Mouse (Mus musculus) lung, adult 2 months (tissue): Measurements from ENCODE around the gene Lax1. TPM values are rescaled to one million over a fixed set of nuclear protein-coding genes. Genes with fewer than 3 reads are reported as not detected.
"Not testable (repeated sequence)": the region's sequence is repeated elsewhere in the genome, so short reads cannot be mapped to it uniquely, and the experiment has no call there.

ENCODE experiments used
- DNase-seq: peaks from one replicate; pipeline ENCODE4 v3.0.0; 2022
- H3K4me1 ChIP-seq: fragments of 200-500 bp; 2 replicates; pipeline ENCODE4 v1.6.1; 2011; ENCODE audit warnings: low read length; ENCODE audit not compliant: control insufficient read depth, insufficient read depth
- H3K4me3 ChIP-seq: fragments of 200-500 bp; replicated peaks from 2 replicates; pipeline ENCODE3; 2011; ENCODE audit warnings: low read depth, mild to moderate bottlenecking, control low read depth, low read length; ENCODE audit errors: extremely low read depth
- CTCF ChIP-seq: fragments of 200-500 bp; IDR thresholded peaks from 2 replicates; pipeline ENCODE4 v1.5.1; 2011; ENCODE audit warnings: mild to moderate bottlenecking, low read length, control low read depth; ENCODE audit not compliant: insufficient read depth
- POLR2A ChIP-seq: fragments of 200-500 bp; IDR thresholded peaks from 2 replicates; pipeline ENCODE4 v1.6.1; 2011; ENCODE audit warnings: low read depth, mild to moderate bottlenecking, control low read depth, low read length, borderline replicate concordance; ENCODE audit errors: extremely low read depth
- WGBS: fragments of 180-500 bp; shearing (Covaris S2); methylation state at CpG from one replicate; pipeline ENCODE4 v1.1.7; 2018; 5-methylcytosine and 5-hydroxymethylcytosine counted together
- polyA plus RNA-seq: library from polyadenylated mRNA; depleted of rRNA; stranded (reverse); fragments of >200 nt; gene quantifications from 2 replicates; pipeline ENCODE4 v1.2.3, GENCODE M21; 2012

The Lax1 gene
- polyA plus RNA-seq, 1 experiment, result 2.5 TPM

DNA sequence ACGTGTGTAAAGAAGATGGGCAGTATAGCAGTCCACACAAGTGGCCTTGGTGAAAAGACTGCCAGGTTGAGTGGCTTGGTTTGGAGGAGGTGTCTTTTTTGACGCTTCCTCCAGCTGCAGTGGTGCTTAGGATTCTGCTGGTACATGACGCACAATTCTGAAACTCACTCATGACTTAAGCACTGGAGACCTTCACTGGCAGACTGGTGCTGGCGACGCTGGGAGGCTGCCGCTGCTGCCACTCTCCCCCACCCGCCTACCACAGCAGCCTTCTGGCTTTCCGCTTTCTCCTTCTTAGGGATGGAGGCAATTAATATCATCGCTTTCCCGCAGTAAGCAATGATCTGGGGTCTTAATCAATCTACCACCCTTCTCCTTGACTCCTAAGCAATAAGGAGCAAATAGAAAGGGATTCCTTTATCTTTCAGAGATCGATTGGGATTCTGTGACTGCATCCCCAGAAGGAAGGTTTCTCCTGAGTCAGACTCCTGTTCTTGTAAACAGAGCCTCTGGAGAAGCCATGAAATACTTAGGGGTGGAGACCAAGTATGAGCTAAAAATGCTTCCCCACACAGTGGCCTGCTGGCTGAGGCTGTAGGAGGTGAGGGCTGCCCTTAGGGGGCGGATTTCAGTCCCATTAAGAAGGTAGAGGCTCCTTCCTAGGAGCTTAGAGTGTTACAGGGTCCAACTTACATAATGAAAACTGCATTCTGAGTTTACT is 22.5 kb upstream of the Lax1 start:
- WGBS, result 77% methylated on average over 12 of the region's 12 CpGs
- Histone ChIP-seq H3K4me3 (no peak overlapping the region), H3K4me1 (no peaks in the 10 kb centered on the region)
- DNase-seq, result no peak
- TF ChIP-seq CTCF (no peak), POLR2A (no peak)

DNA sequence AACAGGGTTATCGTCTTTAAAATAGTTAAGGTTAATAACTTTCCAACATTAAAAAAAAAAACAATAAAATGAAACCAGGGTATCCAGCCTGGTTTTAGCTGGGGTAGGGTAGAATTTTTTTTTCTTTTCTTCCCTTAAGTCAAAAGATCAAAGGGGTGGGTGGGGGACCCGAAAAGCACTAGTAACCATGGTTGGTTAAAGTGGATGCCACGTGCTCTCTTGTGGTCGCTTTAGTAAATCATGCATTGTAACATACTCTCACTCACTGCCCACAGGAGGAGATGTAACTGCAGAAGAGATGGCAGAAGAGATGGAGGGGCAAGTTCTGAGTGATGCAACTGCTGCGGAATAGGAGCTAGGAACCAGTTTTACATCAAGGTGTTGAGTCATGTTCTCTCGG is 21.5 kb upstream of the Lax1 start:
- TF ChIP-seq POLR2A (no peak), CTCF (no peak)
- DNase-seq, result no peak
- H3K4me1 ChIP-seq, result no peaks in the 10 kb centered on the region
- no peak overlapping the region for H3K4me3 ChIP-seq
- 60% methylated on average over 6 of the region's 6 CpGs for WGBS

DNA sequence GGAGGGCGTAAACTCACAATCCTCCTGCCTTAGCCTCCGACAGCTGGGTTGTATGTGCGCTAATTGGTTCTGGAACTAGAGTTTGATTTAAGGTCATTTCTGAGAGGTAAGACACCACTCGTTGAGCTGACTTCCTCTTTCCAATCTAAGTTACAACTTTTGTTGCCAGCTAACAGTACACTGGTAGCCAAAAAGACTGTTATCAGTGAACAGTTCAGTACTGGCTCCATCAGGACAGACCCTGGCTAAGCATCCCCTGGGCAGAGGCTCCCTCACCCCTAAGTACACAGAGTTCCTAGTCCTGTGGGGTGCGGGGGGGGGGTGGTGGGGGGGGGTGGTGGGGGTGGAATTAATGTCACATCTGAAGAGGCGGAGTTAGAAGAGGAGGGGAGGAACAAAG is 21.0 kb upstream of the Lax1 start:
- WGBS, result 63% methylated on average over 6 of the region's 6 CpGs
- no peak overlapping the region for H3K4me3 ChIP-seq
- TF ChIP-seq POLR2A (no peak), CTCF (no peak)
- no peaks in the 10 kb centered on the region for H3K4me1 ChIP-seq
- DNase-seq, result no peak

DNA sequence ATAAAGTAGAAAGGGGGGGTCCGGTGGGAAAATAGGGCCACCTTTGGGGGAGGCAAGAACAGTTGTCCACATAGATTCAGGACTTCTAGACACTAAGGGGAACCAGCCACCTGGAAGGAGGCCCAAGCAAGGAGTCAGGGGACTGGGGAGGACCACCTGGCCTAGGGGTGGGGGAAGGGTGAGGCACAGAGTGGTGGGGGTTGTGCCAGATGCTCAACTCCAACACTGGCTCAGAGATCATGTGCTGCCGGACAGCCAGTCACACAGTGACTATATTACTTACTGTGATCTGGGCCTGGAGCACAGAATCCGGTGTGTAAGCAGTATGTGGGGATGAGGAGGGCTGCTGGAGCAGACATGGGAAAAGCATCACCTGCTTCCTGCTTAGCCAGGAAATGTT is 19.4 kb upstream of the Lax1 start:
- DNase-seq, result no peak
- no peaks in the 10 kb centered on the region for H3K4me1 ChIP-seq
- TF ChIP-seq POLR2A (no peak), CTCF (no peak)
- WGBS, result 80% methylated on average over 3 of the region's 3 CpGs
- no peak overlapping the region for H3K4me3 ChIP-seq

DNA sequence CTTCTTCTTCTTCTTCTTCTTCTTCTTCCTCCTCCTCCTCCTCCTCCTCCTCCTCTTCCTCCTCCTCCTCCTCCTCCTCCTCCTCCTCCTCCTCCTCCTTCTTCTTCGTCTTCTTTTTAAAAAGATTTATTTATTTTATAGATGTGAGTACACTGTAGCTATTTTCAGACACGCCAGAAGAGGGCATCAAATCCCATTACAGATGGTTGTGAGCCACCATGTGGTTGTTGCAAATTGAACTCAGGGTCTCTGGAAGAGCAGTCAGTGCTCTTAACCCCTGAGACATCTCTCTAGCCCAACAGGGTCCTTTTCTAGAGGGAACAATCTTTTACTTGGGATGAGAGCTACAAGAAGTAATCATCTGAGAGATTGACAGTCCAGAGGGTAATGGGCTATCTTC is 11.9 kb upstream of the Lax1 start:
- not testable (repeated sequence) for DNase-seq, H3K4me3 ChIP-seq, H3K4me1 ChIP-seq
- WGBS, result 5% methylated on average over 2 of the region's 2 CpGs
- 0 out of 2 replicates have a peak, but pooled peaks have one; percentile 15 for TF ChIP-seq CTCF

DNA sequence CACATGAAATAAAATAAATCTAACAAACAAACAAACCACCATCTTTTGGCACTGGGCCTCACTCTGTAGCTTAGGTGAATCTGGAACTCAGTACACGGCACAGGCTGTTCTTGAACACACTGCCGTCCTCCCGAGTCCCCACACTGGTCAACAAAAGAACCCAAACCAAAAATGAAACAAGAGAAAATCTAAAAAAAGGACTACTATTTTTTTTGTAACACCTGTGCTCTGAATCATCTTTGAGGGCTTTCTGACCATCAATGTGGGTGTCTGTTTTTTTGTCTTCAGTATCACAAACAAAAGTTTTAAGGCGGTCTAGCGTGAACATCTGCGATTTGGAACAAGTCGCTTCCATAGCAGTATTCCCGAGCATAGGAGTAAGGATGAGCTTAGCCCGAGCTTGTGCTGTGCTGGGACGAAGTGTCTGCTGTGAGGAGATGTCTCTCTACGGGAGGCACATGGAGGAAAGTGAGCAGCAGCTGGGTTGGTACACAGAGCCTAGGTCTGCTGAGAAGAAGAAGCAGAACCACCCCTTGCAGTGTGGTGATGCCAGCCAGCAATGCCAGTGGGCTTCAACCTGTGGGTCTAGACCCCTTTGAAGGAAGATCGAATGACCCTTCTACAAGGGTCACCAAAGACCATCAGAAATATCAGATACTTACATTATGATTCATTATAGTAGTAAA is 8.2 kb upstream of the Lax1 start:
- no peak for DNase-seq
- 91% methylated on average over 12 of the region's 12 CpGs for whole genome bisulfite sequencing
- H3K4me3 ChIP-seq, result no peak overlapping the region
- peaks cover 5% of the 10 kb centered on the region; the same call in 1 of the 2 replicates for H3K4me1 ChIP-seq
- TF ChIP-seq CTCF, result no peak
- no peak for TF ChIP-seq POLR2A

DNA sequence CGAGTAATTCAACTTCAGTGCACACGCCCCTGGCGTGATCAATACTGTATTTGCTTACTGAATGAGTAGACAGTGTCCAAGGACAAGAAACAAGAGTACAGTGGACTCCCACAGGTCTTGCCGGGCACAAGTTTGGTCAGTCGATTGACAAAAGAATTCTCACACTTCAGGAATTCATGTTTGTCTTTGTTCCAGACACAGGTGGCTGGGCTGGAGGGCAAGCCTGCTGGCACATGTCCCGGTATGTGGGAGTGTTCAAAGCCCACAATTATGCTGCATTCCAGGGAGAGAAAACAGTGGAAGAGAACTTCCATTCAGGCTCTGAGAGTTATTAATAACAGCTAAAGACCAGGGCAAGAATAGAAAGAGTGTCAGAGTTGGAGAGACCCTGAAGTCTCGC is 6.0 kb upstream of the Lax1 start:
- Histone ChIP-seq H3K4me3 (no peak overlapping the region), H3K4me1 (peaks cover 5% of the 10 kb centered on the region; the same call in 1 of the 2 replicates)
- 27% methylated on average over 7 of the region's 7 CpGs for WGBS
- TF ChIP-seq CTCF, result no peak
- no peak for TF ChIP-seq POLR2A
- peak; percentile 76 for DNase-seq

DNA sequence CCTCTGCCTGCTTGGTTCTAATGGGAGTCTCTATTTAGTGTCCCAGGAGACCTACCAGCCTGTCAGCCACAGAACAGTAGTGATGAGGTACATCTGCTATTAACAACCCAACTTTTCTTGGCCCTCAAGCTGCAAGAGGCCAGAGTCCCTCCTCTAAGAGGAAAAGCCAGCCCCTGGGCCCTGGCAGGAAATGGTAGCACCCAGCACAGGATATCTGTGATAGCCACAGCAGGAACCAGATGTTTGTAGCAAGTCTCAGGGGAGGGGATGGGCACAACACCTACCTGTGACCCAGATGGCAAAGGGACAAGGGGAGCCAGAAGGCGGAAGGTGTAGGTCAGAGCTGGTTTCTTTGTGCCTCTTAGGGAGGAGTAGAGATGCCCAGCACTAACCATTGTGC is 5.0 kb upstream of the Lax1 start:
- TF ChIP-seq POLR2A, result no peak
- no peak for TF ChIP-seq CTCF
- Histone ChIP-seq H3K4me3 (no peak overlapping the region), H3K4me1 (peaks cover 5% of the 10 kb centered on the region; the same call in 1 of the 2 replicates)
- 55% methylated on average over 1 of the region's 1 CpGs for WGBS
- DNase-seq, result no peak

DNA sequence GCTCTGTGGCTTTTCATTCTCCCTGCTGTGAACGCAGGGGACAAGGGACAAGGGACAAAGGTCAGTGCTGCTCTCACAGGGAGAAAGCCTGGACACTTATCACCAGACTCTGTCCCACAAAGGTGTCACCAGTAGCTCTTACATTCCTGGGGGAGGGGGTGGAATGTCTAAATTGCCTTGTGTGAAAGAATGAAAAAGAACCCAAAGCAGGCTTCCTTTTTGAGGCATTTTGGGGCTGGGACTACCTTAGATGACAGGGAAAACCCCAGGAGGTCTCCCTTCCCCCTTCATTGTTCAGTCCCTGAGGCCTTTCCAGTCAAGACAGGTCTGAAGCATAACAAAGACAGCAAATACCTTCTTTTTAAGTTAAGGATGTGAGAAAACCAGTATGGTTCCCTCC is 4.4 kb upstream of the Lax1 start:
- WGBS, result 57% methylated on average over 1 of the region's 1 CpGs
- no peak for TF ChIP-seq POLR2A
- no peak for TF ChIP-seq CTCF
- DNase-seq, result no peak
- Histone ChIP-seq H3K4me3 (no peak overlapping the region), H3K4me1 (peaks cover 5% of the 10 kb centered on the region; the same call in 1 of the 2 replicates)

DNA sequence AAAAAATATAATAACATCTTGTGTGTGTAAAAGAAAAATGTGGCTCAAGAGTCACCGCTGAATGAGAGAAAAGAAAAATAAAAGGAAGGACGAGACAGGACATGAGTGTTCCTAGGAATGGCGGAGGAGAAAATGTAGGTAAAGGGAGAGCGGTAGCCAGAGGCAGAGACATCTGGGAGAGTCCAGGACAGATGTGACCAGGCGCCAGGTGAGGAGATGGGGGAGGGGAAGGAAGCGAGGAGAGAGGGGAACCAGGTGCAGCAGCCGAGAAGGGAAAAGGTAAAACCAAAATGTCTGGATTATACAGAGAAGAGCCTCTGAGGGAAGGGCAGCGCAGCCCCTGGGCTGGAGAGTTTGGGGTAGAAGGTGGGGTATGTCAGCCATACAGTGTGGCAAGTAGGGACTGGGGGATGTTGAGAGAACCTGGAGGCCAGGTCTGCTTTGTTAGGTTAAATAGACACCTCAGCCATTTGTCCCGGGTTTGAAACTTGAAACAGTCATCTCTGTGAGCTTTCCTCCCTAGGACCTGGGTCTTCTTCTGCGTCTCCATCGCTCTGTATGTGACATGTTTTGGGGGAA is 3.7 kb upstream of the Lax1 start:
- no peak for TF ChIP-seq POLR2A
- no peak for TF ChIP-seq CTCF

More for the DNA sequence above, 3.7 kb upstream of the Lax1 start:
- 78% methylated on average over 11 of the region's 11 CpGs for WGBS
- Histone ChIP-seq H3K4me3 (no peak overlapping the region), H3K4me1 (peaks cover 5% of the 10 kb centered on the region; the same call in 1 of the 2 replicates)
- DNase-seq, result no peak
